Mouse (Mus musculus) limb, embryonic 11.5 days (tissue): ENCODE results near the gene Itga7. TPM values are rescaled to one million over a fixed set of nuclear protein-coding genes. Genes with fewer than 3 reads are reported as not detected.
"Not testable (repeated sequence)": the region's sequence is repeated elsewhere in the genome, so short reads cannot be mapped to it uniquely, and the experiment has no call there.

Experiments
- ATAC-seq: fragments of 200-750 bp; cut with Nextera tagmentation; 2 replicates; pipeline ENCODE4 v1.8.0; 2017; ENCODE audit warnings: low read depth; ENCODE audit not compliant: insufficient number of reproducible peaks, low FRiP score, low TSS enrichment
- DNase-seq: peaks from one replicate; pipeline ENCODE4 v3.0.0-alpha.2; 2015; ENCODE audit warnings: low spot score
- H3K27ac ChIP-seq: fragments of 300-500 bp; sonication (generic); replicated peaks from 2 replicates; pipeline ENCODE4 v1.5.1; 2014; ENCODE audit warnings: low read depth, mild to moderate bottlenecking, low read length
- H3K27me3 ChIP-seq: fragments of 300-500 bp; sonication (generic); 2 replicates; pipeline ENCODE4 v1.6.1; 2014; ENCODE audit warnings: mild to moderate bottlenecking, low read length, mixed read lengths; ENCODE audit not compliant: control insufficient read depth, insufficient read depth
- H3K36me3 ChIP-seq: fragments of 300-500 bp; sonication (generic); 2 replicates; pipeline ENCODE4 v1.6.1; 2014; ENCODE audit warnings: mild to moderate bottlenecking, low read length, moderate library complexity, mixed read lengths; ENCODE audit not compliant: control insufficient read depth, insufficient read depth
- H3K4me1 ChIP-seq: fragments of 300-500 bp; sonication (generic); 2 replicates; pipeline ENCODE4 v1.6.1; 2014; ENCODE audit warnings: low read length, mixed read lengths; ENCODE audit not compliant: control insufficient read depth, insufficient read depth
- H3K4me2 ChIP-seq: fragments of 300-500 bp; sonication (generic); 2 replicates; pipeline ENCODE4 v1.6.1; 2014; ENCODE audit warnings: low read depth, mild to moderate bottlenecking, moderate library complexity; ENCODE audit not compliant: severe bottlenecking
- H3K4me3 ChIP-seq: fragments of 300-500 bp; sonication (generic); 2 replicates; pipeline ENCODE4 v1.5.1; 2014; ENCODE audit warnings: low read depth, low read length
- H3K9ac ChIP-seq: fragments of 300-500 bp; sonication (generic); 2 replicates; pipeline ENCODE4 v1.6.1; 2014; ENCODE audit warnings: mild to moderate bottlenecking, low read length
- H3K9me3 ChIP-seq: fragments of 300-500 bp; sonication (generic); 2 replicates; pipeline ENCODE4 v1.6.1; 2016; ENCODE audit warnings: low read length; ENCODE audit not compliant: control insufficient read depth
- WGBS: fragments of 180-500 bp; shearing (Covaris S2); extraction: QIAGEN DNeasy Blood & Tissue Kit; methylation state at CpG from one replicate; pipeline ENCODE4 v1.1.7; 2014; 5-methylcytosine and 5-hydroxymethylcytosine counted together
- polyA plus RNA-seq: library from polyadenylated mRNA; unstranded; fragments of >200 nt; fragmentation: Nextera tagmentation; extraction: Ambion mirVana; gene quantifications from 2 replicates; pipeline ENCODE4 v1.2.1, GENCODE M21; 2014

Itga7 gene
- polyA plus RNA-seq, 1 experiment from 2014 or later = 0.12 TPM

- DNase-seq (no peak), ATAC-seq (no peak)
- no peak overlapping the region for H3K9ac ChIP-seq
- WGBS = 50% methylated on average over 1 of the region's 1 CpGs
- H3K27ac ChIP-seq = no peak overlapping the region
- no peak overlapping the region for H3K4me3 ChIP-seq
- H3K4me2 ChIP-seq = no peak overlapping the region
- H3K9me3 ChIP-seq = no peaks in the 10 kb centered on the region
- no peaks in the 10 kb centered on the region for H3K36me3 ChIP-seq
- H3K4me1 ChIP-seq = no peaks in the 10 kb centered on the region
- H3K27me3 ChIP-seq = no peaks in the 10 kb centered on the region
Measured at GRCm38 (mm10) chr10:128968341-128968749, 34.7 kb downstream of the Itga7 start.

- H3K27me3 ChIP-seq = no peaks in the 10 kb centered on the region
- no peak overlapping the region for H3K4me2 ChIP-seq
- no peak overlapping the region for H3K27ac ChIP-seq
- H3K9me3 ChIP-seq = no peaks in the 10 kb centered on the region
- H3K4me3 ChIP-seq = no peak overlapping the region
- DNase-seq = no peak
- 50% methylated on average over 1 of the region's 1 CpGs for WGBS
- H3K36me3 ChIP-seq = no peaks in the 10 kb centered on the region
- no peak overlapping the region for H3K9ac ChIP-seq
- no peak for ATAC-seq
- no peaks in the 10 kb centered on the region for H3K4me1 ChIP-seq
Measured at GRCm38 (mm10) chr10:128970740-128971250, 37.2 kb downstream of the Itga7 start.

GRCm38 (mm10) chr10:128972841-128973240 is 39.2 kb downstream of the Itga7 start:
- Histone ChIP-seq H3K4me1 (no peaks in the 10 kb centered on the region), H3K4me3 (no peak overlapping the region), H3K27me3 (no peaks in the 10 kb centered on the region), H3K36me3 (no peaks in the 10 kb centered on the region), H3K27ac (no peak overlapping the region), H3K4me2 (no peak overlapping the region), H3K9me3 (no peaks in the 10 kb centered on the region), H3K9ac (no peak overlapping the region)
- WGBS = 69% methylated on average over 4 of the region's 4 CpGs
- ATAC-seq (no peak), DNase-seq (no peak)

GRCm38 (mm10) chr10:128976395-128976794 is 42.8 kb downstream of the Itga7 start:
- Histone ChIP-seq H3K4me2 (no peak overlapping the region), H3K4me1 (peaks cover 10% of the 10 kb centered on the region; the same call in 1 of the 2 replicates), H3K27me3 (no peaks in the 10 kb centered on the region), H3K27ac (no peak overlapping the region), H3K9me3 (no peaks in the 10 kb centered on the region), H3K4me3 (no peak overlapping the region), H3K36me3 (no peaks in the 10 kb centered on the region), H3K9ac (no peak overlapping the region)
- DNase-seq = no peak
- WGBS = 57% methylated on average over 3 of the region's 3 CpGs
- no peak for ATAC-seq

- DNase-seq (peak; percentile 55), ATAC-seq (no peak)
- Histone ChIP-seq H3K27ac (no peak overlapping the region), H3K9me3 (no peaks in the 10 kb centered on the region), H3K4me2 (no peak overlapping the region), H3K9ac (no peak overlapping the region), H3K4me3 (no peak overlapping the region), H3K27me3 (no peaks in the 10 kb centered on the region), H3K4me1 (peaks cover 10% of the 10 kb centered on the region; the same call in 1 of the 2 replicates), H3K36me3 (no peaks in the 10 kb centered on the region)
- 25% methylated on average over 9 of the region's 9 CpGs for WGBS
Measured at GRCm38 (mm10) chr10:128977522-128978114, 44.0 kb downstream of the Itga7 start.

- Histone ChIP-seq H3K27me3 (no peaks in the 10 kb centered on the region), H3K4me3 (no peak overlapping the region), H3K4me1 (peaks cover 10% of the 10 kb centered on the region; the same call in 1 of the 2 replicates), H3K27ac (no peak overlapping the region), H3K4me2 (no peak overlapping the region), H3K36me3 (no peaks in the 10 kb centered on the region), H3K9ac (no peak overlapping the region), H3K9me3 (no peaks in the 10 kb centered on the region)
- WGBS = 70% methylated on average over 3 of the region's 3 CpGs
- ATAC-seq (peak; percentile 40; the same call in 1 of the 2 replicates), DNase-seq (no peak)
Measured at GRCm38 (mm10) chr10:128980644-128981365, 47.2 kb downstream of the Itga7 start.

GRCm38 (mm10) chr10:128989131-128989530 is 55.5 kb downstream of the Itga7 start, which contains the start of gene Olfr9:
Olfr9 (plus strand) TSS chr10:128989431.
- not testable (repeated sequence) for DNase-seq, H3K9ac ChIP-seq, H3K27me3 ChIP-seq, H3K4me1 ChIP-seq, H3K27ac ChIP-seq, H3K9me3 ChIP-seq, H3K36me3 ChIP-seq, H3K4me3 ChIP-seq, H3K4me2 ChIP-seq, ATAC-seq
- 58% methylated on average over 1 of the region's 1 CpGs for WGBS

GRCm38 (mm10) chr10:128990129-128990850 is 56.7 kb downstream of the Itga7 start:
- WGBS = 72% methylated on average over 7 of the region's 10 CpGs
- not testable (repeated sequence) for H3K27me3 ChIP-seq, ATAC-seq, H3K4me2 ChIP-seq, H3K4me1 ChIP-seq, H3K9ac ChIP-seq, H3K27ac ChIP-seq, H3K9me3 ChIP-seq, H3K36me3 ChIP-seq, DNase-seq, H3K4me3 ChIP-seq
